15 mouse cellular contexts compared by ENCODE assay signal in genomic region chr5:148444974-148445373, GRCm38 (mm10). TPM values are rescaled to one million over a fixed set of nuclear protein-coding genes. Genes with fewer than 3 reads are reported as not detected.
DNase-seq lines count a peak whose midpoint lies in the region; ATAC-seq and TF ChIP-seq lines count a peak whose summit lies in the region.
"Had no signal": no experiment of that assay in that cellular context is flagged by ENCODE, and none has a peak within 500 bp of the region (broad histone marks: within the 10 kb centered on the region; RNA-seq: fewer than 3 reads in every experiment).

No protein-coding gene starts in this region.

- DNase-seq in lung, postnatal 0 days (ENCODE audit: low spot score) = no peak
- no peak for DNase-seq in lung, adult 2 months
- peak; percentile 68 for DNase-seq in R1 (ENCODE audit: low read depth, low spot score)
- no peak for DNase-seq in spleen, postnatal 36 days (ENCODE audit: low spot score in 2 of 2)
- DNase-seq: heart, postnatal 4 days; kidney, adult 9 months; lung, adult 18-20 months; thymus, adult 18-20 months had no signal

- no peak overlapping the region for H3K27ac ChIP-seq in intestine, postnatal 0 days (ENCODE audit: low read depth, low read length)
- no peak overlapping the region for H3K27ac ChIP-seq in intestine, embryonic 15.5 days
- no peak overlapping the region for H3K27ac ChIP-seq in lung, postnatal 0 days (ENCODE audit: low read length)
- H3K27ac ChIP-seq: forebrain, embryonic 12.5 days; midbrain, embryonic 13.5 days; neural tube, embryonic 15.5 days had no signal

- H3K4me2 ChIP-seq in intestine, postnatal 0 days (replicated peaks; ENCODE audit: low read depth) = no peak overlapping the region
- no peak overlapping the region for H3K4me2 ChIP-seq in intestine, embryonic 15.5 days (replicated peaks)
- H3K4me2 ChIP-seq in lung, postnatal 0 days (replicated peaks; ENCODE audit: low read depth, low read length) = no peak overlapping the region
- H3K4me2 ChIP-seq: forebrain, embryonic 12.5 days; midbrain, embryonic 13.5 days; neural tube, embryonic 15.5 days had no signal

- no peaks in the 10 kb centered on the region for H3K36me3 ChIP-seq in intestine, postnatal 0 days (ENCODE audit: control insufficient read depth, insufficient read depth)
- no peaks in the 10 kb centered on the region for H3K36me3 ChIP-seq in intestine, embryonic 15.5 days
- H3K36me3 ChIP-seq in lung, postnatal 0 days (ENCODE audit: insufficient read depth, low read length) = no peaks in the 10 kb centered on the region
- H3K36me3 ChIP-seq: forebrain, embryonic 12.5 days; midbrain, embryonic 13.5 days; neural tube, embryonic 15.5 days had no signal

- no peaks in the 10 kb centered on the region for H3K9me3 ChIP-seq in intestine, postnatal 0 days (ENCODE audit: control insufficient read depth)
- no peaks in the 10 kb centered on the region; the same call in 1 of the 2 replicates for H3K9me3 ChIP-seq in intestine, embryonic 15.5 days
- H3K9me3 ChIP-seq in lung, postnatal 0 days (ENCODE audit: low read length) = no peaks in the 10 kb centered on the region
- H3K9me3 ChIP-seq: neural tube, embryonic 15.5 days had no signal

- H3K27me3 ChIP-seq in intestine, postnatal 0 days (replicated peaks; ENCODE audit: control insufficient read depth, insufficient read depth, low read length) = no peaks in the 10 kb centered on the region
- no peaks in the 10 kb centered on the region for H3K27me3 ChIP-seq in intestine, embryonic 15.5 days (replicated peaks)
- no peaks in the 10 kb centered on the region for H3K27me3 ChIP-seq in lung, postnatal 0 days (replicated peaks; ENCODE audit: insufficient read depth, low read length)
- H3K27me3 ChIP-seq: forebrain, embryonic 12.5 days; midbrain, embryonic 13.5 days; neural tube, embryonic 15.5 days had no signal

- no peak for ATAC-seq in intestine, postnatal 0 days
- ATAC-seq in intestine, embryonic 15.5 days = no peak
- ATAC-seq in lung, postnatal 0 days = no peak
- ATAC-seq in granulocyte monocyte progenitor cell, adult 5-6 weeks (replicated peaks; ENCODE audit: poor library complexity, severe bottlenecking) = no peak
- ATAC-seq: midbrain, embryonic 13.5 days had no signal

- H3K4me3 ChIP-seq in intestine, postnatal 0 days (ENCODE audit: low read depth, low read length) = no peak overlapping the region
- H3K4me3 ChIP-seq in intestine, embryonic 15.5 days (replicated peaks) = no peak overlapping the region
- H3K4me3 ChIP-seq in lung, postnatal 0 days (ENCODE audit: low read depth, low read length) = no peak overlapping the region
- no peak overlapping the region for H3K4me3 ChIP-seq in lung, adult 2 months (replicated peaks; ENCODE audit: extremely low read depth, low read depth, low read length)
- H3K4me3 ChIP-seq: forebrain, embryonic 12.5 days; midbrain, embryonic 13.5 days; myocyte; neural tube, embryonic 15.5 days had no signal

- no peaks in the 10 kb centered on the region for H3K4me1 ChIP-seq in intestine, postnatal 0 days (replicated peaks; ENCODE audit: control insufficient read depth, insufficient read depth, low read length)
- H3K4me1 ChIP-seq in intestine, embryonic 15.5 days (replicated peaks) = no peaks in the 10 kb centered on the region
- no peaks in the 10 kb centered on the region for H3K4me1 ChIP-seq in lung, postnatal 0 days (ENCODE audit: insufficient read depth, low read depth, low read length)
- no peaks in the 10 kb centered on the region for H3K4me1 ChIP-seq in lung, adult 2 months (ENCODE audit: control insufficient read depth, insufficient read depth, low read length)
- H3K4me1 ChIP-seq: forebrain, embryonic 12.5 days; midbrain, embryonic 13.5 days had no signal

- TF ChIP-seq CTCF in intestine, postnatal 0 days (IDR thresholded peaks at IDR 0.05; ENCODE audit: low read depth) = peak; percentile 21; the same call in 1 of the 2 replicates
- peak; percentile 24; the same call in 1 of the 2 replicates for TF ChIP-seq CTCF in lung, postnatal 0 days (IDR thresholded peaks at IDR 0.05)
- no peak for TF ChIP-seq CTCF in lung, adult 2 months (IDR thresholded peaks at IDR 0.05; ENCODE audit: insufficient read depth, low read length)

- no peak for TF ChIP-seq POLR2A in lung, adult 2 months (IDR thresholded peaks at IDR 0.05; ENCODE audit: borderline replicate concordance, extremely low read depth, low read depth, low read length)

- no peak overlapping the region for H3K9ac ChIP-seq in intestine, postnatal 0 days (ENCODE audit: low read depth, low read length)
- H3K9ac ChIP-seq in intestine, embryonic 15.5 days = no peak overlapping the region
- no peak overlapping the region for H3K9ac ChIP-seq in lung, postnatal 0 days (replicated peaks; ENCODE audit: low read depth)
- H3K9ac ChIP-seq: forebrain, embryonic 12.5 days; midbrain, embryonic 13.5 days; neural tube, embryonic 15.5 days had no signal

- no peak for TF ChIP-seq EP300 in lung, postnatal 0 days (IDR thresholded peaks at IDR 0.05)

- 87% methylated on average over 2 of the region's 2 CpGs for WGBS in intestine, postnatal 0 days
- 88% methylated on average over 2 of the region's 2 CpGs for WGBS in intestine, embryonic 15.5 days
- WGBS in lung, postnatal 0 days = 83% methylated on average over 2 of the region's 2 CpGs
- 93% methylated on average over 2 of the region's 2 CpGs for whole genome bisulfite sequencing in lung, adult 2 months

RNA-seq across cellular contexts. Expression of gene Slc7a1, which starts 45.3 kb away (rescaled TPM):
- 10.8 and 11.7 TPM in 2 replicates for polyA plus RNA-seq in intestine, postnatal 0 days (2015; fragmentation: Nextera tagmentation; extraction: Ambion mirVana)
- polyA plus RNA-seq in intestine, embryonic 15.5 days (2015; fragmentation: Nextera tagmentation; extraction: Ambion mirVana) = 26.5 and 28.8 TPM in 2 replicates
- polyA plus RNA-seq in lung, postnatal 0 days (2015; fragmentation: Nextera tagmentation; extraction: Ambion mirVana) = 5.8 and 6.0 TPM in 2 replicates
- polyA plus RNA-seq in lung, adult 2 months (2012; rRNA removed) = 4.9 and 5.9 TPM in 2 replicates
- total RNA-seq in granulocyte monocyte progenitor cell, adult 5-6 weeks (2014; fragmentation: Nextera tagmentation) = 25.1 and 39.0 TPM in 2 replicates
- total RNA-seq in granulocyte monocyte progenitor cell, adult 5-6 weeks (2017) = 20.8 and 23.1 TPM in 2 replicates
